Mouse (Mus musculus) spleen, adult 18-20 months (tissue): ENCODE measurements around the gene Iah1.

Experiments
- DNase-seq, 2 experiments: peaks; one replicate each; pipeline ENCODE4 v3.0.0; 2022; ENCODE audit warnings: mixed read lengths in 2 of 2

Iah1 gene

DNA sequence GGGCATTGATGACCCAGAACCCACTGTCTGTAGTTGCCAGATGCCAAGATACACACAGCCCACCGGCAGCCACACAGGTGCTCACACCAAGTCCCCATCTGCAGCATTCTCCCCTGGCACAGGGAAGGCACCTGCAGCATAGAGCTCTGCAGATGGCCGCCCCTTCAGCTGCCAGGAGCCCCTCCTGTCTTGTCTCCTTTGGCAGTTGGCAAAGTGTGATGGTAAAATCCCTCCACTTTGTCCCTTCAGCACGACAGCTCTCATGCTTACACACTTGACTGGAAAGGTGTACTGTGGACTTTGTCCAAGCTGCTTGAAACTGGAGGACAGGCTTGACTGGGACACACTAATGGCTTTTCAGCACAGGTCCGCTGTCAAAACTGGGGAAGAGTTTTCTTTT, 4.1 kb downstream of the Iah1 start:
- no peak for DNase-seq

GRCm38 (mm10) chr12:21321170-21321569, 5.0 kb downstream of the Iah1 start:
- no peak for DNase-seq

- DNase-seq = no peak
Measured at GRCm38 (mm10) chr12:21322296-21322695, 6.1 kb downstream of the Iah1 start.

DNA sequence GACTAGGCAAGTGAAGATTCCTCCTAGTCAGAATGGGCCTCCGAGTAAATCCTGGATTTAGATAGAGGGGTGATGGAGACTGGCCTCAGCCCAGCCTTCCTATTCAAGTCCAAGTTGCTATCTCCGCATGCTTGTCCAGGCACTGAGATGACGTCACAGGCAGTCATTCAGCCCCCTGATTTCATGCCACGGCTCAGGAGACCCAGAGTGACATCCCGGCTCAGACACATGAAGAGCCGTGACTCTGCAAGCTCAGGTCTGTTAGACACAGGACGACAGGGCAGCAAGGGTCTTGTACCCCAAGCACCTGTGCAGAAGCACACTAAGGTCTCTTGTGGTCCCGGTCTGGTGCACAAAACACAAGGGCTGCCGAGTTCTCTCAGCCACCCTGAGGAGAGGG, 6.7 kb downstream of the Iah1 start:
- DNase-seq = no peak

GRCm38 (mm10) chr12:21324101-21324500, 7.9 kb downstream of the Iah1 start:
- no peak for DNase-seq

DNA sequence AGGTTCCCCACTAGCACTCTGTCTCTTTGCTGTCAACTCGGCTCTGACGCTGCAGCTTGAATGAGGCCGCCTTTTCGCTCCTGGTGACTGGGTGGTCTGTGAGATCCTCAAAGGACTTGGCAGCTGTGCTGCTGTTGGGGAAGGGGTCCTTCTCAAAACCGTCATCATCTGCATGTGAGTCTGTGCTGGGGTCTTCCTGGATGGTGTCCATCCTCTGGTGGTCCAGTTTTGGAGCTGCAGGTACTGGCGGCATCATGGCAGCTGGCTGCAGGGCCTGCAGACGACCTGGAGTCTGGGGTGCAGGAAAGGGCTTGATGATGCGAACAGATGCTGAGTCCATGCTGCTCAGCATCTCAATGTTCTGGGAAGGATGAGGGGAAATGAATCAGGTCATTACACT, 9.1 kb downstream of the Iah1 start:
- no peak for DNase-seq

DNA sequence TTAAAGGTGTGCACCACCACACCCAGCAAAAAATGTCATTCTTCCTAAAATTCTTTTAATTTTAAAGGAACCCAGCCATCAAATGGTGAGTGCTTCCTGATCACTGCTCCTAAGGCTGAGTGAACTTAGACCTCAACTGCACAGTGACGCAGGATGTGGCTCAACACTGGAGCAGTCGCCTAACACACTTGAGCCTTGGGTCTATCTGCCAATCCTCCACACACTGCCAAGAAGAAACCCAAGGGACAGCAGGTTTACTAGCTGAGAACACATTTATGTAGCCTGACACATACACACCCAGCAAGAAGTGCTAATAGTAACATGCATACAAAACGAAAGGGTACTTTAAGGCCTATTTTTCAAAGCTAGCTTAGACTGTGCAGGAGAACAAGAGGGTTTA, 10.1 kb downstream of the Iah1 start:
- DNase-seq = no peak

DNA sequence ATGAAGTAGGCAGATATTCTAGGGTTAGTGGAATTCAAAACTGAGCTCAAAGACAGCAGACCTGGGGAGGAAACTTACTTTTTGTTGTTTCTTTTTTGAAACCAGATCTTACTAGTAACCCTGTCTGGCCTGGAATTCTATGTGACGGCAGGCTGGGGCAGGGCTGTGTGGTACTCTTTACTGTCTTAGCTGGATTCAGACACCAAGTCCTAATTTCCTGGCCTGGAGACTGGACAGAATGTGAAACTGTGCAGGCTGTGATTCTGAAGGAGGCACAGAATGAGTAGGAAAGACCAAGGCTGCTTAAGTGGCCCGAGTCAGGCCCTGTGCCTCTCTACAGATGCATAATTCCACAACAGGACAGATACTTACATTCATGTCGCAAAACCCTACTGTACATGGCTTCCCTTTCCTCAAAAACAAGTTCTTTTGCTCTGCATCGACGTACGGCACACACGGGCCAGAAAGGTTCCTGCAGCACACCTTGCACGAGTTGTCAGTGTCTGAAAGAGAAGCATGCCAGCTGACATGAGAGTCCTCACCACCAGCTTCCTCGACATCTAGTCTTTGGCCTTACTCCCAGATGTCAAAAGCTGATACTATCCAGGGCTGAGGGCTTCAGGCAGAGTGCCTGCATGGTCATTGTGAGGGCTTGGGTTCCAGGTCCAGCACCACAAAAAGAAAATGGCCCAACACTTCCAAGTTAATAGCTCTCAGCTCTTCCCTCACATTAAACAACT, 13.6 kb downstream of the Iah1 start:
- DNase-seq = no peak

- DNase-seq = no peak
Measured at GRCm38 (mm10) chr12:21330961-21331576, 14.9 kb downstream of the Iah1 start.

DNA sequence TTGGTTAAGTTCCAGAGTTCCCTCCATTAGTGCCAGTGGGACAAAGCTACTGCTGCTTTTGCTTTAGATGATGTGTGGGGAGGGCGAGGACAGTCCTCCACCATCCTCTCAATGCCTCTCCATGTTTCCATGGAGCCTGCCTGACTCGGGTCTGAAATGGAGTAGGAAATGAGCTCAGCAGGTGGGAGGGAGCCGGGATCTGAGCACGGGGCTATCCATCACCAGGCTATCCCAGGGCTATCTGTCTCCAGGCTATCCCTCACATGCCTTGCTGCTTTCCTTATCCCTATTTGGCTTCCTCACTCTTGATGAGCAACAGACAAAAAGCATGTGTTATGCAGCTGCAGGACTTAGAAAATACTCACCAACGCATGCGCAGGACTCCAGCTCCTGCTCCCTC, 15.5 kb downstream of the Iah1 start:
- DNase-seq = no peak

DNA sequence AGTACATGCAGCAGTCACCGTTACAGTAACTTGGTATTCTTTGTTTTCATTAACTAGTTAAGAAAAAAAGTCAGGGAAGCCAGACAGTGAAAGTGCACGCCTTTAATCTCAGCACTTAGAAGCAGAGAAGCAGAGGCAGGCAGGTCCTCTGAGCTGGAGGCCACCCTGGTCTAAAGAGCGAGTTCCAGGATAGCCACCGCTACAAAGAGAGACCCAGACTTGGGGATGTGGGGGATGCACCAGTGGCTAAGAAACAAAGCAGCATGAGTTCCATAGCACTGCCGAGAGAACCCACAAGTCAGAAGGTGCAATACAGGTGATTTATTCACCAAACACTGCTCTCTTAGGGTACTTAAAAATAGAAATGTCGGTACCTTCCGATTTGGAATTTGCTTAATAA, 16.8 kb downstream of the Iah1 start:
- DNase-seq = no peak

GRCm38 (mm10) chr12:21333766-21334165, 17.6 kb downstream of the Iah1 start:
- DNase-seq = no peak

DNA sequence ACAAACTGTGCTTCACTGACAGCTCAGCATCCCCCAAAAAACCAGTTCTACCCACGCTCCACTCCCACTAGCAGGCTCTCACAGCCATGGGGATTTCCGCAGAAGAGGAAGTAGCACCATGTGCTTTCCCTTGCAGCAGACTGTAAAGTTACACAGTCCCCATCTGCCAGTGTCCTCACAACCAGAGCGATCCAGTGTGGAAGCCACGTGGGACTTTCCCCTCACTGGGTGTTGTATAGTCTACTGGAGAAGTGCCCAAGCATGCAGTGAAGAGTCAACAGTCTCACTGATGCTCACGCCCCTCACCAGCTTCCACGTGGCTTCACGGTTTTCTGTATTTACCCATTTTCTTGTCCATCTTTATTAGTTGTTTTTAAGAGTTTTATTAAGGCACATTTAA, 19.7 kb downstream of the Iah1 start:
- peak; percentile 46 to 64 for DNase-seq

GRCm38 (mm10) chr12:21337171-21337570, 21.0 kb downstream of the Iah1 start:
- no peak for DNase-seq

GRCm38 (mm10) chr12:21340674-21341073, 24.5 kb downstream of the Iah1 start:
- no peak for DNase-seq

- DNase-seq = no peak
Measured at GRCm38 (mm10) chr12:21346972-21347371, 30.8 kb downstream of the Iah1 start.

GRCm38 (mm10) chr12:21350113-21350876, 34.1 kb downstream of the Iah1 start:
- no peak for DNase-seq

DNA sequence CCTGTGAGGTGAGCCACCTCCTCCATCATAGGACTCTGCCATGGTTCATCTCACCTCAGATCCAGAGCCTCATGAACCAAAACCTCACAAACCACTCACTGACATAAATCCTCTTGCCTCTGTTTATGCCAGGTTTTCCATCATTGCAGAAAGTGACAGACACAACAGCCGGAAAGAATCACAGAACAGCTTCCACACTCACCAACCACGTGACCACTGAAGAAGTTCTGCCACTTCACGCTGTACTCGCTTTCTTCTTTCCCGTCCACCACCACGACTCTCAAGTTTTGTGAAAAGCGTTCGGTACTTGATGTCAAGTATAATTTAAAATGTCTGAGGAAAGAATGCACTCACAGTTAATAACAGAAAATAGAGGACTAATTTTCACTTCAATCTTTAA, 37.5 kb downstream of the Iah1 start:
- no peak for DNase-seq

DNA sequence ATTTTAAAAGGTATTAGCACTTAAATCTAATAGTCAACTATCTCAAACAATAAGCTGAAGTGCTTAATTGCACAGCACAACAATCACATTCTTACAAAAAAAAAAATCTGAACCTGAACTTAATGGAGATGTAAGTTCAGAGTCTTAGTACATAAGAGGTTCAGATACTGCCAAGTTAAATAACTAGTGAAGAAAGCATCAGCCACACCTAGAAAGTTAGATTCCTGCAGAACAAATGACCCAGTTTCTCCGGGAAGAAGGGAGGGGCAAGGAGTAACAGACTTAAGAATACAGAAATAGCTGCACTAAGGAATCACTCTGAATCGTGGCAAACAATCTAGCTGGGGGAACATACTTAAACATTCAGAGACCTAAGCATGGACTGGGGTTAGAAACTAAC, 46.5 kb downstream of the Iah1 start:
- DNase-seq = no peak

DNA sequence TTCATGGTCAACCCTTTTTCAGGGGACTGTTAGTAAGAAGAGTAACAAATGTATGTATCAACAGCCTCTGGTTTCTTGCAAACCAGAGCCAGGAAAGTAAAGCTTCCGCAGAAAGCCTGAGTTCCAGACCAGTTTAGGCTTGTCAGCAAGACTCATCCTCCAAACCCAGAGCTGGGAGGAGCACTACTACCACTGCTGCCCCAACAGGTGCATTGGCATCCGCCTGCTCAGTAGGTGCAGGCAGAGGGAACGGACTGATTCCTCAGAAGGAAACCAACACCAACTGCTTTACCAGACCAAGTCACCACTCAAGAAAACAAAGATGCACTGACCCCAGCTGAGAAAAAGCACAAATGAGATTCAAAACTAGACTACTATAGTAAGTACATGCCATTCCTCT, 47.0 kb downstream of the Iah1 start:
- no peak for DNase-seq

GRCm38 (mm10) chr12:21364624-21365435, 48.6 kb downstream of the Iah1 start:
- DNase-seq = no peak

GRCm38 (mm10) chr12:21368376-21369086, 52.3 kb downstream of the Iah1 start:
- DNase-seq = no peak

DNA sequence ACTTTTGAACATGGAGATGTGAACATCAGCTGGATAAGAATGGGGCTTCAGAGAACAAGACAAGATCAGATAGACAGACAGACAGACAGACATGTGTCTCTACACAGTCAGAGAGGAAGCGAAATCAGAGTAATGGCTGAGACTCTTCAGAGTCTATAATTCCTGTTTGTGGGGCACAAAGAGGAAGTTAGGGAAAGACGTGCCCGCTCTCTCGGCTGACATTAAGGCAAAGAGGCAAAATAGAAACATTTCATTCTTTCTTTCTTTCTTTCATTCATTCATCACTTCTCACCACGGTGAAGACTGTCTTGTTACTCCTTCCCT, 52.9 kb downstream of the Iah1 start:
- no peak for DNase-seq
